Mouse (Mus musculus) gastrocnemius, postnatal 10 days (tissue): ENCODE results near the gene Ccl25. TPM values are rescaled to one million over a fixed set of nuclear protein-coding genes. Genes with fewer than 3 reads are reported as not detected.
"Not testable (repeated sequence)": the region's sequence is repeated elsewhere in the genome, so short reads cannot be mapped to it uniquely, and the experiment has no call there.

Experiments
- DNase-seq: peaks from one replicate; pipeline ENCODE4 v3.0.0; 2021; ENCODE audit warnings: mixed read lengths
- total RNA-seq, 2 experiments: library from RNA; stranded (reverse); gene quantifications; 2 replicates each; pipeline ENCODE4 v1.2.3; 2021

Gene Ccl25
- total RNA-seq, 2 experiments from 2014 or later, result 8.0 to 8.3 TPM

DNA sequence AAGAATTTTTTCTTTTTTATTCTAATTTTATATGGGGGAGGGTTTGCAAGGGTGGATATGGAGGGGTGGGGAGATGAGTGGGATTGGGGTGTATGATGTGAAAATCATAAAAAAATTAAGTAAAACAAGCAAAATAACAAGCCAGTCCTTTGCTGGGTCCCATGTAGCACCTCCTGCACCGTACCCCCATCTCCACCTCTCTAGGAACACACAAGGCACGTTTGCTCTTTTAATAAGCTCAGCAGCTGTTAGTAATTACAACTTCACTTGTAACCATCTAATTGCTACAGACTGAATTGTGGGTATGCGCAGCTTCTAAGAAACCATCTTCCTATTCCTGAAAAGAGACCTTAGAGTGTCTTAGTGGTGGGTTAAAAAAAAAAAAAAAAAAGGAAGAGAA is 15.2 kb downstream of the Ccl25 start:
- DNase-seq, result no peak

GRCm38 (mm10) chr8:4347661-4348060 is 22.7 kb downstream of the Ccl25 start:
- DNase-seq, result no peak

GRCm38 (mm10) chr8:4348275-4348674 is 23.3 kb downstream of the Ccl25 start:
- no peak for DNase-seq

- DNase-seq, result no peak
These were observed 24.3 kb downstream of the Ccl25 start for GRCm38 (mm10) chr8:4349335-4349734.

- DNase-seq, result no peak
These were observed 25.6 kb downstream of the Ccl25 start for GRCm38 (mm10) chr8:4350618-4351017.

DNA sequence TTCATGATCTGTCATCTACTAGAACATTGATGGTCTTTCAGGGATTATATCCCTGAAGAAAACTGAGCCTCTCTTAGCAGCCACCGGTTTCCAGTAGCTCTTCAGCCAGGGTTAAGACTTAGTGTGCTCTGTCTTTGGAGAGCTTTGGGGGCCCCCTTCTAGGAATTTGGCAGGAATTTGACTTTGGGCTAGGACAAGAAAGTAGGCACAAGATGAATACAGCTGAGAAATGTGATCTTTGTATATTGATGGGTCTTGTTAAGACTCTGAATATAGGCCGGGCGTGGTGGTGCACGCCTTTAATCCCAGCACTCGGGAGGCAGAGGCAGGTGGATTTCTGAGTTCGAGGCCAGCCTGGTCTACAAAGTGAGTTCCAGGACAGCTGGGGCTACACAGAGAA is 27.6 kb downstream of the Ccl25 start:
- not testable (repeated sequence) for DNase-seq

GRCm38 (mm10) chr8:4353741-4354140 is 28.7 kb downstream of the Ccl25 start:
- DNase-seq, result no peak

GRCm38 (mm10) chr8:4354516-4354915 is 29.5 kb downstream of the Ccl25 start:
- no peak for DNase-seq

DNA sequence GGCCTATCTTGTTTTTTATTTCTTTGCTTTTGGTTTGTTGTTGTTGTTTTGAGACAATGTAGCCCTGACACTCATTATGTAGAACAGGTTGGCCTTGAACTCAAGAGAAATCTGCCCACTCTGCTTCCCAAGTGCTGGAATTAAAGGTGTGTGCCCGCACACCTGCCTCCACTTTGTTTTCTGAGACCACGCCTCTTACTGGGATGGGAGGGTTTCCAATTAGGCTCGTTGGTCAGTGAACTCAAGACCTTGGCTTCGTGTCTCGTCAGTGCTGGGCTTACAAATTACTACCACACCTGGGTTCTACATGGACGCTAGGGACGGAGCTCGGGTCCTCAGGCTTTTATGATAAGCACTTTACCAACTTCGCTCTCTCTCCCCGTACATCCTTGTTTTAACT is 30.4 kb downstream of the Ccl25 start:
- DNase-seq, result no peak

- no peak for DNase-seq
These were observed 34.4 kb downstream of the Ccl25 start for GRCm38 (mm10) chr8:4359362-4359761.

DNA sequence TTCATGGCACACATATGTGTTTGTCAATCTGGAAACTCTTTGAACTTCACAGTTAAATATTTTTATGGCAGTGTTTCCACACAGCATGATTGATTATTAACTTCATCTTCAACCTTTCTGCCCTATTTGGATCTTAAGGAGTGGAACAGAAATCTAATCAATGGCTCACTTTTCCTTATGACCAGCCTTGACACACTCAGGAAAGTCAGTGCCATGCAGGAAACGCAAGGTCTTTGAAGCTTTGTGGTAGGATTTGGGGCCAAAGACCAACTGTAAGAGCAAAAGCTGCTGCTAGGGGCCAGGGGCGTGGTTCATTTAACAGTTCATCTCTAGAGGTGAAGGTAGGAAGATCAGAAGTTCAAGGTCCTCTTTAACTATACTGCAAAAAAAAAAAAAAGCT is 35.9 kb downstream of the Ccl25 start:
- no peak for DNase-seq

GRCm38 (mm10) chr8:4366189-4366588 is 41.2 kb downstream of the Ccl25 start:
- no peak for DNase-seq

DNA sequence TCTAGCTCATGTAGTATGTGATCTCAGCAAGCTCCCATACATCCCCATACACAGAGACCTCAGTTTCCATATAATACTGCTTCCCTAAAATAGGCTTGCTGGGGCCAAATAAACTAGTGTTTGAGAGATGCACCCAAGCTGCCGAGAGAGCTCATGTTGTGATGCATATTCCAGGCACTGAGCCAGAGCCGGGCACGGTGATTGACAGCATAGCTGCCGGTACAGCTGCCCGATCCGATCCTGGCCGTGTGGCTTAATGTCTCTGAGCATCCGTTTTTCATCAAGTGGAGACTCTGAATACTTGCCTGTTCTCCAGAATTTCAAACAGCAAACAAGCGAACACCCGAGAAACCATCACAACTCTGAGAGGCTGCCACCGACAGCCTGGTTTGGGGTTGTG is 42.8 kb downstream of the Ccl25 start:
- DNase-seq, result peak; percentile 57

- no peak for DNase-seq
These were observed 43.5 kb downstream of the Ccl25 start for GRCm38 (mm10) chr8:4368470-4368869.

DNA sequence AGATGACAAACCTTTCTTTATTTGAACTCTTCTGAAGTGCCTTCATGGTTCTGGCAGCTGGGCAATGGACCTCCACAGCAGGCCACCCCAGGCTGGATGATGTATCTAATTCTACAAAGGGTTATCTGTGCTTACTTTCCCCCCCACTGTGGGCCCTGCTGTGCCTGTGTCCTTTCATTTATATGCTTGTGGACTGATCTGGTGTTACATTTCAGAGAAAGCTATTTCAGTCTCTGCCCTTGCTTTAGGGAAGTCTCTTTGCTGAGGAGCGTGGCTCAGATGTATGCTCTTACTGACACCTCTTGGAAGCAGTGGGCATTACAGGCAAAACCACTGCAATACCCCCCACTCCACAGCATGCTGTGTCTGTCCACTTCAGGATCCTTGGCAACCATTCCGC is 45.1 kb downstream of the Ccl25 start:
- DNase-seq, result peak; percentile 27

DNA sequence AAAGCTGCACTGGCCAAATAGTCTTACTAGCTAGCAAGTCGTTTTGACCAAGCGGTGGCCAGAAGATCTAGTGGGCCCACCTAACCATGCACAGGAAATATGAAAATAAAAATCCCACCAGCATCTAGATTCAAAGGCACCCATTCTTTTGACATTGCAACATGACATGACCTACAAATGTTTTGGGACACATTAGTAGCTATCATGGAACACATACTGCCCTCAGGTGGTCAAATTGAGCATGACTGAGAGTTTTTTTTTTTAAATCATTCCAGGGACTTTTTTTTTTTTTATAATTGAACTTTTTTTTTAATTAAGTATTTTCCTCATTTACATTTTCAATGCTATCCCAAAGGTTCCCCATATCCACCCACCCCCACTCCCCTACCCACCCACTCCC is 47.6 kb downstream of the Ccl25 start:
- no peak for DNase-seq

- no peak for DNase-seq
These were observed 76.4 kb downstream of the Ccl25 start for GRCm38 (mm10) chr8:4401442-4401841.

DNA sequence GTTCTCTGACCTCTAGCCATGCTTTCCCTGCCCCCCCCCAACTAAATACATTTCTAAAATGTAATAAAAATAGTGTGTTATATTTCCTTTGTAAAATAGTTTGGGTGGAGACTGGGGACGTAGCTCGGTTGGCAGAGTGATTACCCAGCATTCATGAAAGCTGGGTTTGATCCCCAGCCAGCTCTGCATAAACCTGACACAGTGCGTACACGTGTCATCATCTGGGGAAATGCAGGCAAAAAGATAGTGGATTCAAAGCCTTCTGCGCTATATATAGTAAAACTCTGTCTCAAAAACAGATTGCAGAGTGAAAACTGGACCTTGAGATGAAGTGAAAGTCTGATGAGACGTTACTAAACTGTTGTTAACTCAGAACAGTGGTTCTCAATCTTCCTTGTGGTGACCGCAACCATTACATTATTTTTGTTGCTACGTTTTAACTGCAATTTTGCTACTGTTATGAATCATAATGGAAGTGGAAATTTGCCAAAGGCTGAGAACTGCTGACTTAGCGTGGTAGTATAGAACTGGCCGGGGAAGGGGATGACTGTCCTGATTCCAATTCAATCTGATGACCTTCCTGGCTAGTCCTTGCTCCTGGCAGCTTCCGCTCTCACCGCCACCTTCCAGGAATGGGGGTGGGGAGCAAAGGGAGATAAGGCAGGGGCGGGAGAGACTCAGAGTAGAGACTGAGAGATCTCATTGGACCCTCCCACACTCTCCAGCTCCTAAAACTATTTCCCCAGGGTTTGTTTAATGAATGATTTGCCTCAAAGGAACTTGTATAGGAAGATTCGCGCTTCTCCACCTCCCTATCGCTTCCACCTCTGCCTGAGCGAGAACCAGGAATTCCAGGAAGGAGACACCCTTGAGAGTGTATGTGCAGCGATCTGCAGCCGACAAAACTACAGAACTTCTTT is 79.2 kb downstream of the Ccl25 start:
- DNase-seq, result no peak

GRCm38 (mm10) chr8:4404880-4405261 is 79.9 kb downstream of the Ccl25 start:
- DNase-seq, result peak; percentile 19

DNA sequence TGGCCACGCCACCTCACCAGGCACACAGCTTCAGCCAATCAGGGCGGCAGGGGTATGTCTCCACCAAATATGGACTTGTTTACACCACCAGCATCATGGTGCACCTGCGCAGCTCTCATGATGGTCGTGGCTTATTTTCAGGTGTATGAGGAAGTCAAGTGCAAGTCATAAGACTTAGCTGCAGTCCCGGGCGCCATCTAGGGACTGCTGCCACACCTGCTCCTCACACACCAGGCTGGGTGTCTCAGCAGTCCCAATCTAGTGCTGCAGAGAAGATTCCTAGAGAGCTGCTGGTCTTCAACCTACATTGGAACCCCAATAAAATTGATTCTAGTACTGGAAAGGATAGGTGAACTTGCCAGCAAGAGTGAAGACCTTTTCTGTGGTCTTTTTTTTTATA is 83.4 kb downstream of the Ccl25 start:
- DNase-seq, result not testable (repeated sequence)
